Mouse (Mus musculus) sigmoid colon, adult 10 weeks (tissue): ENCODE measurements around the gene Chek1. TPM values are rescaled to one million over a fixed set of nuclear protein-coding genes. Genes with fewer than 3 reads are reported as not detected.

ENCODE experiments used
- polyA plus RNA-seq: library from polyadenylated mRNA; stranded (reverse); fragments of 350-450 nt; fragmentation: Illumina TruSeq; extraction: RNeasy Lipid Tissue Mini Kit (QIAGEN cat#74804); gene quantifications from one replicate; pipeline ENCODE4 v1.2.3, GENCODE M21; 2014; ENCODE audit warnings: low read depth, low replicate concordance

Gene Chek1
- polyA plus RNA-seq = 23.3 TPM

DNA sequence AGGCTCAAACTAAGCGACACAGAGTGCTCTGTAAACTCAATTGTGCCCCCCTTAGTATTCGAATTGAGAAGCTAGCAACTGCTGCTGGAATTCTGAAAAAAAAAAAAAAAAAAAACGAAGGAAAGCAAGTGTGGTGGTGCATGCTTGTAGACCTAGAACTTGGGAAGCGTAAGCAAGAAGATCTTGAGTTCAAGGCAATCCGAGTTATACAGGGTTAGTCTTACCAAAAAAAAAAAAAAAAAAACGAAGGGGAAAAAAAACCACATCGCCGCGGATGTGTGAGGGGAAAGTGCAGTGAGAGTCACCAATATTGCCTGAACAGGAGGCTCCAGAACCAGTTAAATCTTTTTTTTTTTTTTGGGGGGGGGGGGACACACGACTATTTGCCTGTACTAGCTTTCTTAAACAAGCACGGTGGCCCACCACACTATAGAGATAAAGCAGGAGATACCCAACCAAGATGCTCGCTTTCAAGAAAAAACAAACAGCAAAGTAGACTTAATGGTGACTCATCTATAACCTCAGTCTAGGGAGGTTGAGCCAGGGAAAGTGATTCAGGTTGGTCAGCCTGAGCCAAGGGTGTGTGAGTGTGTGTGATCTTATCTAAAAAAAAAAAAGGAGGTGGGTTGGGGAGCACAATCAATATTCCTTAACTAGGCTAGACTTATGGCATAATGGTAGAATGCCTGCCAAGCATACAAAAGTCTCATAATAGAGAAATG is at the start of gene Chek1:
Gene Chek1 (minus strand): TSS at position 32 of the 722 bp plus-strand sequence.

DNA sequence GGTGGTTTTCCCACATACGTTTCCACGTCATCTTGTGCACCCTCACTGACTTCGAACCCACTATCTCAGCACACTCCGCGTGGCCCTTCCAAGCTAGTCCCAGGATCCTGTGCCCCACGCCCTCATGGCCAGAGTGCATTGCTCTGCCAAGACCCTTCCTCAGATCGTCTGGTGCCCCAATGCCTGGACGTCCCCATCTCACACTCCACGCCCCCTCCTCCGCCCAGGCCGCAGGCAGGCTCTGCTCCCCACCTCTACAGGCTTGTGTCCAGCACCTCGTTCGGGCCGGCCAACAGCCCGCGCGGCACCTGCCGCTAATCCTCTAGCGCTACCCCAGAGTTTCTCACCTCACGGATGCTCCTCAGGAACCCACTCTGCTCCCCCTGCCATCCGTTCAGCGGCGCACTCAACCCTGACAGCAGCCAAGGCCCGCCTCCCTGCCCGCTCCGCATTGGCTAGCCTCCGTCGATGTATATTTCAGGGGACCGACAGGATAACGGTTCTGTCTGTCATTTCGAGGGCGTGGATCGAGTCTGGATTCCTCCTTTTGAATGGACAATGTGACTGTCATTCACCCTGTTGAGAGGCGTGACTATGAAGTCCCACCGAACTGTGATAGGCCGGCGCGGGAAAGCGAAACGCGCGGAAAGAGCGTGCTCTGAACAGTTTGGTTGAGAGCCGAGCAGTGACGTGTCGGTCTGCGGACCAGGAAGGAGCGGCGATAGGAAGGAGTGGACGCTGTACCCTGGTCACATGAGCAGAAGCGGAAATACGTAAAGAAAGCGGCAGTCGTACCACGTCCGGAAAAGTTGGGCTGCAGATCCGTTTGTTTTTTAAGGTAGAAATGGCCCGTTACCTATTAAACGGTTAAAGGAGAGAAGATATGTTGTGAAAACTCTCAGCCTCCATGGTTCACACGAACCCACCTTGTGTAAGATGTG is 40.6 kb upstream of the Chek1 start, which contains the start of gene Stt3a:
Gene Stt3a (minus strand): TSS at position 477 of the 941 bp plus-strand sequence.

DNA sequence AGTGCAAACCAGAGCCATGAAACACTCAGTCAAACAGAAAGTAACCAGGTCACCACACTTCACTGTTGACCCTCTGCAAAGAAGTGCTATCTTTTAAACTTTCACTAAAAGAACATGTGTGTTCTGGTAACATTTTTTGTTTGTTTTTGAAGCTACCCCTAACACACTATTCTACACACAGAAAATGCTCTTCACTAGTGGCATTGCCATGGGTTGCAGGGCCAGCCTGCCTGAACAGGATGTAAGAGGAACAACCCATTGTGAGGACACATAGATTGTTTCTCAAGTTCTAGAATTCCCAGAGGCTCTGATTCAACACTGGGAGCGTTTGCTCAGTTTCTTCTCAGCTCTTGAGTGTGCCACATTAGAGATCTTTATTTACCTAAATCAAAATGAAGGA is 33.9 kb downstream of the Chek1 start, which contains the start of gene Acrv1:
Gene Acrv1 (plus strand): TSS at position 301 of the 400 bp plus-strand sequence.

Other genes with a start within 250 kb of the Chek1 start
- gene Gm5615, start 185.1 kb downstream of the Chek1 start, polyA plus RNA-seq = not detected
- not detected for gene Gm17689, start 144.4 kb downstream of the Chek1 start, polyA plus RNA-seq
- gene A630095E13Rik, start 83.7 kb downstream of the Chek1 start, polyA plus RNA-seq = not detected
- not detected for gene Acrv1, start 33.8 kb downstream of the Chek1 start, polyA plus RNA-seq
- gene Stt3a, start 40.6 kb upstream of the Chek1 start, polyA plus RNA-seq = 331 TPM
- 219 TPM for gene Ei24, start 70.3 kb upstream of the Chek1 start, polyA plus RNA-seq
- 5.2 TPM for gene Fez1, start 94.8 kb upstream of the Chek1 start, polyA plus RNA-seq